Mouse (Mus musculus) hindbrain, embryonic 16.5 days (tissue): ENCODE data around the gene Cbx8. TPM values are rescaled to one million over a fixed set of nuclear protein-coding genes. Genes with fewer than 3 reads are reported as not detected.

ENCODE experiments used
- ATAC-seq: fragments of 200-750 bp; cut with Nextera tagmentation; 2 replicates; pipeline ENCODE4 v1.8.0; 2017; ENCODE audit warnings: moderate TSS enrichment, moderate library complexity
- H3K27ac ChIP-seq: fragments of 300-500 bp; sonication (generic); 2 replicates; pipeline ENCODE4 v1.5.1; 2014; ENCODE audit warnings: low read depth, mild to moderate bottlenecking, control low read depth, low read length, moderate library complexity
- H3K27me3 ChIP-seq: fragments of 300-500 bp; sonication (generic); replicated peaks from 2 replicates; pipeline ENCODE4 v1.6.1; 2014; ENCODE audit warnings: low read length; ENCODE audit not compliant: control insufficient read depth, insufficient read depth
- H3K36me3 ChIP-seq: fragments of 300-500 bp; sonication (generic); 2 replicates; pipeline ENCODE4 v1.6.1; 2014; ENCODE audit warnings: mild to moderate bottlenecking, low read length, moderate library complexity, mixed read lengths; ENCODE audit not compliant: control insufficient read depth, insufficient read depth
- H3K4me1 ChIP-seq: fragments of 300-500 bp; sonication (generic); 2 replicates; pipeline ENCODE4 v1.6.1; 2014; ENCODE audit warnings: low read depth, low read length; ENCODE audit not compliant: control insufficient read depth, insufficient read depth
- H3K4me2 ChIP-seq: fragments of 300-500 bp; sonication (generic); 2 replicates; pipeline ENCODE4 v1.6.1; 2014; ENCODE audit warnings: mild to moderate bottlenecking, low read length, control low read depth, moderate library complexity
- H3K4me3 ChIP-seq: fragments of 300-500 bp; sonication (generic); 2 replicates; pipeline ENCODE4 v1.5.1; 2014; ENCODE audit warnings: mild to moderate bottlenecking, low read length, control low read depth, moderate library complexity
- H3K9ac ChIP-seq: fragments of 300-500 bp; sonication (generic); 2 replicates; pipeline ENCODE4 v1.6.1; 2014; ENCODE audit warnings: low read depth, mild to moderate bottlenecking, control low read depth, low read length, moderate library complexity
- H3K9me3 ChIP-seq: fragments of 300-500 bp; sonication (generic); 2 replicates; pipeline ENCODE4 v1.6.1; 2014; ENCODE audit warnings: mild to moderate bottlenecking, low read length, moderate library complexity; ENCODE audit not compliant: control insufficient read depth
- WGBS: fragments of 180-500 bp; shearing (Covaris S2); extraction: QIAGEN DNeasy Blood & Tissue Kit; methylation state at CpG from one replicate; pipeline ENCODE4 v1.1.7; 2014; 5-methylcytosine and 5-hydroxymethylcytosine counted together
- polyA plus RNA-seq: library from polyadenylated mRNA; unstranded; fragments of >200 nt; fragmentation: Nextera tagmentation; extraction: Ambion mirVana; gene quantifications from 2 replicates; pipeline ENCODE4 v1.2.1, GENCODE M21; 2015

Cbx8 gene
- polyA plus RNA-seq, 1 experiment from 2014 or later, result 9.5 TPM

DNA sequence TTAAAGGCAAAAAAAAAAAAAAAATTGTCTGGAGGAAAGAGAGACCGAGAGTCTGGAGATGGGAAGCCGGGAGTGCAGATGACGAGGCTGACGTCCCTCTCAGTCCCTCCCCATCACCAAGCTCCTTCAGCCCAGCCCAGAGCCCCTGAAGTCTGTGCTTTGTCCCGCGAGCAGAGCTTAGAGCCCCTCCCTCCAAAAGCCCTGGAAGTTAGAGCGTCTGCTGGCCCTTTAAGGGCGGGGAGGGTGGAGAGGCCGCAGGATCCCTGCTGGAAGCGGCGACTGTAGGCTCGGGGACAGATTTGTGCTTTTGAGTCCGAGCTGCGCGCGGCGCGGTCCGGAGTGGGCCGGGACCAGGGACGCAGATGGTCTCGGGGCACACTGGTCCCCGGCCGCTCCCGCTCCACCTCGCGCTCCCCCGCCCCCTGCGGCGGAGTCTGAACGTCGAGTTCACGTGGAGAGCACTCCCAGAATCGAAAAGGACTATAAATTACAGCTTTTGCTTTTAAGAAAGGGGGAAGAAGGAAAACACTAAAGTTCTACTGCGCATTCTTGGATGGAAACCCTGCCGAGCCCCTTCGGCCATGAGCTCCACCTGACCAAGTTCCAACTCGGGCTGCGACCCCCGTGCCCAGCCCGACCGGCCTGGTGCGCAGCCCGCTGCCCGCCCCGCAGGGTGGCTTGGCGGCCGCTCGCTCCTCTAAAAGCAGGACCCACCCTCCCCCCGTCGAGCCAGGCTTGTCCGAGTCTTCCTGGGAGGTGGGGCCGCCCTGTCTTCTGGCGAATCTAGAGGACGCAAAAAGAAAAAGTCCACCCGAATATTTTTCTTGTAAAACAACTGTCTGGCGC, 3.6 kb downstream of the Cbx8 start:
- Histone ChIP-seq H3K36me3 (no peaks in the 10 kb centered on the region), H3K9ac (peak overlapping the region; percentile 53), H3K4me1 (peaks cover 43% of the 10 kb centered on the region), H3K4me3 (peak overlapping the region; percentile 43), H3K4me2 (peak overlapping the region; percentile 69), H3K27ac (no peak overlapping the region), H3K9me3 (no peaks in the 10 kb centered on the region), H3K27me3 (peaks cover 36% of the 10 kb centered on the region)
- WGBS, result 9% methylated on average over 57 of the region's 57 CpGs
- ATAC-seq, result no peak

- Histone ChIP-seq H3K36me3 (no peaks in the 10 kb centered on the region), H3K27ac (no peak overlapping the region), H3K4me2 (no peak overlapping the region), H3K9ac (no peak overlapping the region), H3K27me3 (peaks cover 36% of the 10 kb centered on the region), H3K4me1 (peaks cover 37% of the 10 kb centered on the region), H3K9me3 (no peaks in the 10 kb centered on the region), H3K4me3 (no peak overlapping the region)
- WGBS, result 8% methylated on average over 15 of the region's 15 CpGs
- no peak for ATAC-seq
Measured at GRCm38 (mm10) chr11:119036447-119036846, 4.3 kb downstream of the Cbx8 start.

- no peak for ATAC-seq
- WGBS, result 8% methylated on average over 21 of the region's 21 CpGs
- Histone ChIP-seq H3K4me2 (0 out of 2 replicates have a peak overlapping the region, but pooled peaks have one; percentile 16), H3K27ac (no peak overlapping the region), H3K9me3 (no peaks in the 10 kb centered on the region), H3K4me1 (peaks cover 36% of the 10 kb centered on the region), H3K27me3 (peaks cover 36% of the 10 kb centered on the region), H3K9ac (no peak overlapping the region), H3K4me3 (peak overlapping the region; percentile 9; the same call in 1 of the 2 replicates), H3K36me3 (peaks cover under 1% of the 10 kb centered on the region; the same call in 1 of the 2 replicates)
Measured at GRCm38 (mm10) chr11:119035686-119036165, 5.0 kb downstream of the Cbx8 start.

DNA sequence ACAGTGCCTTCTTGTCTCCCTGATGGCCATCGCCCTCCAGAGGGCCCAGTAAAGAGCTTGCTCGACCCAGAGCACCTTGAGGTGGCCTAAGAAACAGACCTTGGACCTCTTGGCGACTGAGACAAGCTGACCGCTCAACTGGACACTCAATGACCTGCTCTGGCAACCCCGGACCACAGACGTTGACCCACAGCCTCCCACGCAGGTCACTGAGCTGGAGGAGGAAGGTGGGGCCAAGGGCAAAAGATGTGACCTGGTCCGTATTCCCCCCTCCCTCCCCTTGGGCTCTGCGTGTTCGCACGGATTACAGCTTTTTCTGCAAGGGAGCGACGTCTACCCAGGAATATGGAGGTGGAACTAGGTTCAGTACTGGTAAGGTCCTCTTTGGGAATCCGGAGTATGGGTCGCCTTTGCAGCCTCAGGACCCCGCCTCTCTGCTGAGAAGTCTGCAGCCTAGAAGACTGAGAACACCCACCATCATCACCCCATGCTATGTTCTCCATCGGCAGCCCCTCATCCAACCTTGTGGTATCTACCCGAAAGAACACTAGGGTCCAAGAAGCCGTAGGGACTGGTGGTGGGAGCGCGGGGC, 5.6 kb downstream of the Cbx8 start:
- Histone ChIP-seq H3K27me3 (peaks cover 36% of the 10 kb centered on the region), H3K4me2 (peak overlapping the region; percentile 16; the same call in 1 of the 2 replicates), H3K27ac (no peak overlapping the region), H3K4me3 (peak overlapping the region; percentile 9; the same call in 1 of the 2 replicates), H3K9me3 (no peaks in the 10 kb centered on the region), H3K36me3 (peaks cover 3% of the 10 kb centered on the region; the same call in 1 of the 2 replicates), H3K4me1 (peaks cover 36% of the 10 kb centered on the region), H3K9ac (no peak overlapping the region)
- no peak for ATAC-seq
- 2% methylated on average over 21 of the region's 21 CpGs for WGBS

- Histone ChIP-seq H3K4me2 (peak overlapping the region; percentile 43), H3K27ac (no peak overlapping the region), H3K9ac (no peak overlapping the region), H3K36me3 (peaks cover 3% of the 10 kb centered on the region; the same call in 1 of the 2 replicates), H3K9me3 (no peaks in the 10 kb centered on the region), H3K4me3 (no peak overlapping the region; the same call in 1 of the 2 replicates), H3K27me3 (peaks cover 36% of the 10 kb centered on the region), H3K4me1 (peaks cover 30% of the 10 kb centered on the region)
- 9% methylated on average over 19 of the region's 19 CpGs for WGBS
- ATAC-seq, result no peak
Measured at GRCm38 (mm10) chr11:119034635-119035034, 6.1 kb downstream of the Cbx8 start.

DNA sequence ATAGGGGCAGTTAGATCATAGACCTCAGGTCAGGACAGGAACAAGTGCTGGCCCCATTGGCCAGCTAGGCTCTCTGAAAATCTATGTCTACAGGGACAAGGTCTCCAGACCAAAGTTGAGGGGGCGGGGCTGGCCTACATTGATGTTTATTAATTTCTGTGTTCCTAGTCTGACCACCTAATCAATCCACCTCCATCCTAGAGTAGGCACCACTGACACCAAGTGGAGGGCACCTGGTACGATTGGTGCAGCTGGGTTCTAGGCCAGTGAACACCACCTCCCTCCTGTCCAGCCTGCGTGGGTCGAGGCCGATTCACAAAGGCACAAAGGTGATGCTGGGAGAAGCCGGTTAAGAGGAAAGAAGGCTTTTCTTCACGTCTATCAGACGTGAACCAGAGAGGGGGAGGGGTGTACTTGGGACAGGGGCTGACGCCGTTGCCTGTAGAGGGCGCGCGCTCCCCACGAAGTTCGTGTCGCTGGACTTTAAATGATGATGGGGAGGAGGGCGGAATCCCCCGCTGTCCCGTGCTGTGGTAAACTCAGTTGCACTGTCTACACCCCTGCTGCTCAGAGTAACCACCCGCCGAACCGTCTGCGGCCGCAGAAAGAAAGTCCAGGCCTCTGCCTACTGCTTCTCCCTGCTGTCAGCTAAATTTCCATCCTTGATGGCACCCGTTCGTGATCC, 6.8 kb downstream of the Cbx8 start:
- Histone ChIP-seq H3K27ac (no peak overlapping the region), H3K4me2 (peak overlapping the region; percentile 43), H3K9me3 (no peaks in the 10 kb centered on the region), H3K4me1 (peaks cover 24% of the 10 kb centered on the region), H3K9ac (no peak overlapping the region), H3K36me3 (peaks cover 8% of the 10 kb centered on the region), H3K27me3 (peaks cover 32% of the 10 kb centered on the region), H3K4me3 (peak overlapping the region; percentile 10; the same call in 1 of the 2 replicates)
- WGBS, result 1% methylated on average over 24 of the region's 26 CpGs
- peak; percentile 41; the same call in 1 of the 2 replicates for ATAC-seq

DNA sequence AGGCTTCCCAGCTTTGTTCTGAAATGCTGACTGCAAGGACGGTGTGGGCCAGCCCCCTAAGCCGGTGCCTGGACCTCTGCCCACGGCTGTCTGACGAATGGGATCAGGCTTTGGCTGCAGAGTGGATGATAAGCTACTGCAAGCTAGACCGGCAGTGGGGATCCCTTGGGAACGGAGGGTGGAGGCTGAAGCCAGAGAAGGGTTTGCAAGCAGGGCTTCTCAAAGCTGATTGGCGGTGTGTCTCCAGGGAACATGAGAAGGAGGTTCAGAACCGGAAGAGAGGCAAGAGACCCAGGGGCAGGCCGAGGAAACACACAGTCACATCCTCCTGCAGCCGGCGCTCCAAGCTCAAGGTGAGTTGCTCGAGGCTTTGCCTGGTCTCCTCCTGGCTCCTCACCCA, 14.6 kb downstream of the Cbx8 start:
- WGBS, result 30% methylated on average over 12 of the region's 12 CpGs
- no peak for ATAC-seq
- Histone ChIP-seq H3K27me3 (peaks cover 2% of the 10 kb centered on the region; the same call in 1 of the 2 replicates), H3K9me3 (no peaks in the 10 kb centered on the region), H3K36me3 (peaks cover 30% of the 10 kb centered on the region), H3K4me1 (peaks cover 37% of the 10 kb centered on the region), H3K4me3 (no peak overlapping the region), H3K27ac (no peak overlapping the region), H3K4me2 (peak overlapping the region; percentile 7; the same call in 1 of the 2 replicates), H3K9ac (peak overlapping the region; percentile 5; the same call in 1 of the 2 replicates)

GRCm38 (mm10) chr11:119024260-119024659, 16.5 kb downstream of the Cbx8 start:
- peaks cover 24% of the 10 kb centered on the region for H3K36me3 ChIP-seq

More at GRCm38 (mm10) chr11:119024260-119024659, 16.5 kb downstream of the Cbx8 start:
- 13% methylated on average over 7 of the region's 7 CpGs for WGBS
- Histone ChIP-seq H3K4me3 (peak overlapping the region; percentile 94), H3K4me2 (peak overlapping the region; percentile 91), H3K27me3 (peaks cover 5% of the 10 kb centered on the region; the same call in 1 of the 2 replicates), H3K27ac (no peak overlapping the region), H3K9me3 (no peaks in the 10 kb centered on the region), H3K4me1 (peaks cover 37% of the 10 kb centered on the region), H3K9ac (peak overlapping the region; percentile 94)
- no peak for ATAC-seq
